Mouse (Mus musculus): ENCODE measurements around the gene Rai2.

Rai2 gene

GRCm38 (mm10) chrX:161826186-161826585 is 109.3 kb downstream of the Rai2 start:
- DNase-seq (ENCODE audit: low spot score in 2 of 2) = peak in 1 of 2 experiments; percentile 21
